Mouse (Mus musculus) bone marrow, adult 2 months (tissue): ENCODE measurements around the gene Cdc42se2. TPM values are rescaled to one million over a fixed set of nuclear protein-coding genes. Genes with fewer than 3 reads are reported as not detected.

Experiments
- H3K27ac ChIP-seq: fragments of 200-500 bp; 2 replicates; pipeline ENCODE4 v1.5.1; 2012; ENCODE audit warnings: low read depth, mild to moderate bottlenecking, control low read depth, inconsistent platforms, low read length; ENCODE audit not compliant: control insufficient read depth, poor library complexity, insufficient read depth
- H3K4me1 ChIP-seq: fragments of 200-500 bp; 2 replicates; pipeline ENCODE4 v1.6.1; 2011; ENCODE audit warnings: low read length; ENCODE audit not compliant: control insufficient read depth, insufficient read depth
- H3K4me3 ChIP-seq: fragments of 200-500 bp; replicated peaks from 2 replicates; pipeline ENCODE3; 2011; ENCODE audit warnings: mild to moderate bottlenecking, low read depth, low read length, control low read depth; ENCODE audit not compliant: control insufficient read depth
- CTCF ChIP-seq: fragments of 200-500 bp; IDR thresholded peaks from 2 replicates; pipeline ENCODE4 v1.5.1; 2011; ENCODE audit warnings: low read length, control low read depth; ENCODE audit not compliant: control insufficient read depth, insufficient read depth
- POLR2A ChIP-seq: fragments of 200-500 bp; IDR thresholded peaks from 2 replicates; pipeline ENCODE4 v1.6.1; 2011; ENCODE audit warnings: low read depth, mild to moderate bottlenecking, control low read depth, low read length, borderline replicate concordance; ENCODE audit not compliant: control insufficient read depth
- WGBS: fragments of 180-500 bp; shearing (Covaris S2); methylation state at CpG from one replicate; pipeline ENCODE4 v1.1.7; 2018; 5-methylcytosine and 5-hydroxymethylcytosine counted together
- polyA plus RNA-seq: library from polyadenylated mRNA; stranded (reverse); fragments of >200 nt; gene quantifications from 2 replicates; pipeline ENCODE4 v1.2.4, GENCODE M21; 2011; ENCODE audit warnings: low replicate concordance; ENCODE audit not compliant: missing spikeins, insufficient read depth, insufficient read length

Gene Cdc42se2
- polyA plus RNA-seq, 1 experiment: 17.9 TPM

- H3K4me1 ChIP-seq: peaks cover 3% of the 10 kb centered on the region
- TF ChIP-seq POLR2A (no peak), CTCF (no peak)
- no peak overlapping the region for H3K27ac ChIP-seq
- WGBS: 50% methylated on average over 5 of the region's 5 CpGs
- H3K4me3 ChIP-seq: no peak overlapping the region
Measured at GRCm38 (mm10) chr11:54755148-54755664, 32.3 kb downstream of the Cdc42se2 start.

GRCm38 (mm10) chr11:54754301-54755147 lies 33.0 kb downstream of the Cdc42se2 start:
- Histone ChIP-seq H3K4me3 (no peak overlapping the region), H3K27ac (no peak overlapping the region), H3K4me1 (peaks cover 3% of the 10 kb centered on the region)
- WGBS: 87% methylated on average over 10 of the region's 10 CpGs
- TF ChIP-seq CTCF: no peak
- TF ChIP-seq POLR2A: no peak

DNA sequence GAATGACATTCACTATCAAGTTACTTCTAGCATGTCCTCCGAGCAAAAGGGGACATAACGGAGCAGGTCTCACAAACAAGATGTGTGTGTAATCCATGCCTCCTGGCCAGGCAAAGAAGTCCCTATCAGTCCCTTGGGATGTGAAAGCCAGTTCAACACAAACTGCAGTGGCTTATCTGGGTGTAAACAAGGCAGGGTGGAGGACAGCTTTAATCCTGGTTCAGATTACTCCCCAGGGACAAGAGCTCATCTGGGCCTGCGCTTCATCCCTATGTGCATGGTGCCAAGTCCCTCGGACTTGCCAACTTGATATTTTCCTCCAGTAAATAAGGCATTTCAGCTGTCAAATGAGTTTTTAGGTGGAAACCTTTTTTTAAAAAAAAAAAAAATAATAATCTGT lies 36.0 kb downstream of the Cdc42se2 start:
- Histone ChIP-seq H3K4me3 (no peak overlapping the region), H3K4me1 (no peaks in the 10 kb centered on the region), H3K27ac (no peak overlapping the region)
- 87% methylated on average over 4 of the region's 4 CpGs for WGBS
- TF ChIP-seq CTCF: no peak
- TF ChIP-seq POLR2A: no peak

DNA sequence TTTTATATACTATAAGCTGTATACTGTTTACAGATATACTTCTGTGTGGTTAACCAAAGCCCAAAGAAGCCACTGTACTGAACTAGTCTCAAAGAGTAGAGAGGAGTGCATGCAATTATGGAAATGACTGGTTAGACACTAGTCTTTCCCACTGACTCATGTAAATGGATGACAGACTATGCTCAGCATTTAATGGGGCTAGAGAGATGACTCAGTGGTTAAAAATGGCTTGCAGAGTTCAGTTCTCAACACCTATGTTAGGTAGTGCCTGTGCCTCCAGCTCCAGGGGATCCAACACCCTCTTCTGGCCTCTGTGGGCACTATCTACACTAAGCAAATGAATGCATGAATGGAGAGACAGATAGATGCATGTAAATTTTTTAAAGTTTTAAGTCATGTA lies 38.6 kb downstream of the Cdc42se2 start:
- Histone ChIP-seq H3K4me1 (no peaks in the 10 kb centered on the region), H3K4me3 (no peak overlapping the region), H3K27ac (no peak overlapping the region)
- TF ChIP-seq CTCF (no peak), POLR2A (no peak)

DNA sequence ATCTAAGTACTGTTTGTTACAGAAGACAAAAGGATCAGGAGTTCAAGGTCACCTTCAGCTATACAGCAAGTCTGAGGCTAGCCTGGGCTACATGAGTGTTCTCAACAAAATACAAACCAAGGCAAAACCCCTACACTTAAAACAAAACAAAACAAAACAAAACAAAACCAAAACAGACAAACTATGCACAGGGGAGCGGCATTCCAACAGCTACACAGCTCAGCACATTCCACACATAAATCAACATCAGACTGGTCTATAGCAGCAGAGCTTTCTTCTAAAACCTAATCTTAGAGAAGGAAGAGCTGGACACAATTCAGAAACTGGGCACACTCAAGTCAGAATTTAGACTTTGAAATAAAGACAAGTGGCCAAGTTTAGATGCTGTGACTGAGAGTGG lies 43.2 kb downstream of the Cdc42se2 start:
- Histone ChIP-seq H3K4me1 (no peaks in the 10 kb centered on the region), H3K4me3 (no peak overlapping the region), H3K27ac (no peak overlapping the region)
- 92% methylated on average over 1 of the region's 1 CpGs for WGBS
- TF ChIP-seq CTCF (no peak), POLR2A (no peak)

GRCm38 (mm10) chr11:54741330-54741729 lies 46.1 kb downstream of the Cdc42se2 start:
- TF ChIP-seq CTCF (no peak), POLR2A (no peak)
- no peak overlapping the region for H3K4me3 ChIP-seq
- H3K27ac ChIP-seq: no peak overlapping the region
- whole genome bisulfite sequencing: 80% methylated on average over 2 of the region's 2 CpGs
- no peaks in the 10 kb centered on the region for H3K4me1 ChIP-seq

- WGBS: 85% methylated on average over 4 of the region's 4 CpGs
- TF ChIP-seq CTCF (no peak), POLR2A (no peak)
- H3K4me1 ChIP-seq: peaks cover under 1% of the 10 kb centered on the region
- H3K27ac ChIP-seq: no peak overlapping the region
- no peak overlapping the region for H3K4me3 ChIP-seq
Measured at GRCm38 (mm10) chr11:54739012-54739750, 48.3 kb downstream of the Cdc42se2 start.

DNA sequence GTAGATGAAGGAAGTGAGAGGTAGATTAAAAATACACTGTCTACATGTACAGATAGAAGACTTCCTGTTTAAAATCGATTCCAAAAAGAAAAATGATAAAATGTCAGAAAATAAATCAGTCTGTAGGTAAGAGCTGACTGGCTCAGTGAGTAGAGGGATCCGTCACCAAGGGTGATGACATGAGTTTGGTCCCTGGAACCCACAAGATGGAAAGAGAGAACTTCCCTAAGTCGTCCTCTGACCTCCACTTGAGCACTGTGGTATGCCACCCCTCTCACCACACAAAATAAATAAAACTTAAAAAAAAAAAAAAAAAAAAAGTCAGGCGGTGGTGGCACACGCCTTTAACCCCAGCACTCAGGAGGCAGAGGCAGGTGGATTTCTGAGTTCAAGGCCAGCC lies 50.6 kb downstream of the Cdc42se2 start:
- Histone ChIP-seq H3K27ac (no peak overlapping the region), H3K4me3 (no peak overlapping the region), H3K4me1 (peaks cover 5% of the 10 kb centered on the region)
- 60% methylated on average over 5 of the region's 5 CpGs for WGBS
- TF ChIP-seq POLR2A (no peak), CTCF (no peak)

DNA sequence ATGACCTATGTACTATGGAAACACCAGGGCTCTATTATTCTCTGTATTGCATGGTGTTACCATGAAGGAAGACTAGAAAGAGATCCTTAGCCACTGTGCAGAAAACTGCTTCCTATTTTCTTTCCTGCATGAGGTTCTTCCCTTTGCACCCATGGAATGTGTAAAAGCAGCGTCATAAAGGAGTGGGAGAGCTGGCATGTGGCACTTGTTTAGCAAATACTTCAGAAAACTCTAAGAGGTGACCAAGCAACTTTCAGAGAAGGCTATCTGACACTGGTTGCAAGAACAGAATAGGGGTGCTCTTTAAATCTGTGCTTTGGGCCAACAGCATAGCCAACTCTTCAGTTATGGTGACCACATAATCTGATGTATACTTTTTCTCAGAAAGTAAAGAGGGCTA lies 52.4 kb downstream of the Cdc42se2 start:
- 88% methylated on average over 1 of the region's 1 CpGs for WGBS
- no peak overlapping the region for H3K27ac ChIP-seq
- no peak overlapping the region for H3K4me3 ChIP-seq
- H3K4me1 ChIP-seq: peaks cover 5% of the 10 kb centered on the region
- TF ChIP-seq CTCF (no peak), POLR2A (no peak)
